Mouse (Mus musculus) CH12.LX (cell line): Measurements from ENCODE around the gene 4930404H24Rik. TPM values are rescaled to one million over a fixed set of nuclear protein-coding genes. Genes with fewer than 3 reads are reported as not detected.

Experiments
- DNase-seq: peaks from one replicate; pipeline ENCODE4 v3.0.0-alpha.2; 2013; ENCODE audit errors: extremely low read depth
- H3K27ac ChIP-seq: 2 replicates; pipeline ENCODE4 v1.5.1; 2012; ENCODE audit warnings: low read depth, mild to moderate bottlenecking, control low read depth, moderate library complexity; ENCODE audit not compliant: insufficient read depth
- H3K27me3 ChIP-seq: replicated peaks from 2 replicates; pipeline ENCODE3; 2012; ENCODE audit warnings: inconsistent platforms
- H3K36me3 ChIP-seq, 2 experiments: replicated peaks in 1 of 2; 2 replicates each; pipeline versions ENCODE3 to v1.6.1; 2012; ENCODE audit warnings: inconsistent platforms in 1 of 2, low read length in 1 of 2, mild to moderate bottlenecking in 1 of 2, mixed read lengths in 1 of 2, moderate library complexity in 1 of 2; ENCODE audit not compliant: control insufficient read depth in 1 of 2, insufficient read depth in 1 of 2
- H3K4me1 ChIP-seq, 2 experiments: 2 replicates each; pipeline ENCODE4 v1.6.1; 2012; ENCODE audit warnings: inconsistent platforms in 1 of 2, moderate library complexity in 1 of 2; ENCODE audit not compliant: insufficient read depth in 2 of 2, control insufficient read depth in 1 of 2
- H3K4me2 ChIP-seq: 2 replicates; pipeline ENCODE4 v1.6.1; 2012; ENCODE audit warnings: low read depth, mild to moderate bottlenecking, control low read depth; ENCODE audit not compliant: poor library complexity, insufficient read depth, severe bottlenecking
- H3K4me3 ChIP-seq, 3 experiments: fragments of 150-350 bp in 1 of 3; sonication (generic) in 1 of 3; replicated peaks in 1 of 3; 2 replicates each; pipeline versions ENCODE3 to v1.5.1; 2011 to 2012; ENCODE audit warnings: low read depth in 2 of 3, low read length in 2 of 3, mild to moderate bottlenecking in 2 of 3, moderate library complexity in 2 of 3, control low read depth in 1 of 3, improper control_type of control experiment in 1 of 3, inconsistent platforms in 1 of 3, mixed read lengths in 1 of 3; ENCODE audit not compliant: poor library complexity in 1 of 3
- H3K79me2 ChIP-seq: replicated peaks from 2 replicates; pipeline ENCODE4 v1.6.1; 2012; ENCODE audit warnings: mild to moderate bottlenecking, moderate library complexity; ENCODE audit not compliant: control insufficient read depth, poor library complexity, insufficient read depth, severe bottlenecking; ENCODE audit errors: extremely low read depth
- H3K9ac ChIP-seq: 2 replicates; pipeline ENCODE4 v1.6.1; 2012; ENCODE audit warnings: low read depth, mild to moderate bottlenecking, control low read depth, moderate library complexity; ENCODE audit not compliant: insufficient read depth
- H3K9me3 ChIP-seq: replicated peaks from 2 replicates; pipeline ENCODE3; 2012; ENCODE audit warnings: low read length, inconsistent platforms, mixed read lengths
- CHD2 ChIP-seq: IDR thresholded peaks from 2 replicates; pipeline ENCODE4 v1.6.1; 2011; ENCODE audit warnings: low read length, improper control_type of control experiment
- JUN ChIP-seq: IDR thresholded peaks from 2 replicates; pipeline ENCODE4 v1.6.1; 2011; ENCODE audit warnings: low read depth, mild to moderate bottlenecking, low read length, improper control_type of control experiment, moderate library complexity; ENCODE audit not compliant: insufficient read depth
- JUND ChIP-seq: conservative IDR thresholded peaks from 2 replicates; pipeline ENCODE4 v1.6.1; 2011; ENCODE audit warnings: low read depth, low read length, improper control_type of control experiment
- KAT2A ChIP-seq: IDR thresholded peaks from 2 replicates; pipeline ENCODE4 v1.6.1; 2012; ENCODE audit warnings: low read length, improper control_type of control experiment, inconsistent platforms; ENCODE audit not compliant: insufficient replicate concordance
- MAFK ChIP-seq: IDR thresholded peaks from 2 replicates; pipeline ENCODE4 v1.6.1; 2011; ENCODE audit warnings: low read length, improper control_type of control experiment; ENCODE audit not compliant: insufficient replicate concordance
- MAX ChIP-seq: IDR thresholded peaks from 2 replicates; pipeline ENCODE4 v1.6.1; 2011; ENCODE audit warnings: low read length, improper control_type of control experiment
- MAZ ChIP-seq: IDR thresholded peaks from 2 replicates; pipeline ENCODE4 v1.6.1; 2012; ENCODE audit warnings: low read depth, mild to moderate bottlenecking, inconsistent platforms, low read length, improper control_type of control experiment, moderate library complexity
- MEF2A ChIP-seq: IDR thresholded peaks from 2 replicates; pipeline ENCODE4 v1.6.1; 2014; ENCODE audit warnings: low read depth, mild to moderate bottlenecking, inconsistent platforms, low read length, improper control_type of control experiment, borderline replicate concordance
- MXI1 ChIP-seq: IDR thresholded peaks from 2 replicates; pipeline ENCODE4 v1.6.1; 2011; ENCODE audit warnings: mild to moderate bottlenecking, low read depth, low read length, improper control_type of control experiment
- POLR2A ChIP-seq: IDR thresholded peaks from 2 replicates; pipeline ENCODE4 v1.6.1; 2011; ENCODE audit warnings: low read depth, mild to moderate bottlenecking, improper control_type of control experiment, low read length
- POLR2AphosphoS2 ChIP-seq: IDR thresholded peaks from 2 replicates; pipeline ENCODE4 v1.6.1; 2011; ENCODE audit warnings: low read depth, low read length, improper control_type of control experiment
- RAD21 ChIP-seq: IDR thresholded peaks from 2 replicates; pipeline ENCODE4 v1.6.1; 2011; ENCODE audit warnings: low read depth, mild to moderate bottlenecking, low read length, improper control_type of control experiment, moderate library complexity
- RCOR1 ChIP-seq: conservative IDR thresholded peaks from 2 replicates; pipeline ENCODE4 v1.6.1; 2012; ENCODE audit warnings: low read depth, mild to moderate bottlenecking, inconsistent platforms, low read length, improper control_type of control experiment
- SIN3A ChIP-seq: IDR thresholded peaks from 2 replicates; pipeline ENCODE4 v1.6.1; 2012; ENCODE audit warnings: low read length, improper control_type of control experiment, inconsistent platforms
- SMC3 ChIP-seq: IDR thresholded peaks from 2 replicates; pipeline ENCODE4 v1.6.1; 2011; ENCODE audit warnings: low read depth, low read length, improper control_type of control experiment
- TBP ChIP-seq: conservative IDR thresholded peaks from 2 replicates; pipeline ENCODE4 v1.6.1; 2011; ENCODE audit warnings: low read depth, low read length, improper control_type of control experiment
- TCF12 ChIP-seq: IDR thresholded peaks from 2 replicates; pipeline ENCODE4 v1.6.1; 2014; ENCODE audit warnings: low read depth, mild to moderate bottlenecking, inconsistent platforms, low read length, improper control_type of control experiment
- UBTF ChIP-seq: IDR thresholded peaks from 2 replicates; pipeline ENCODE4 v1.6.1; 2012; ENCODE audit warnings: low read depth, mild to moderate bottlenecking, inconsistent platforms, low read length, improper control_type of control experiment, moderate library complexity
- USF1 ChIP-seq: IDR thresholded peaks from 2 replicates; pipeline ENCODE4 v1.6.1; 2014; ENCODE audit warnings: low read depth, mild to moderate bottlenecking, inconsistent platforms, low read length, improper control_type of control experiment
- USF2 ChIP-seq: conservative IDR thresholded peaks from 2 replicates; pipeline ENCODE4 v1.6.1; 2011; ENCODE audit warnings: low read depth, low read length, improper control_type of control experiment
- ZC3H11A ChIP-seq: IDR thresholded peaks from 2 replicates; pipeline ENCODE4 v1.6.1; 2012; ENCODE audit warnings: low read depth, mild to moderate bottlenecking, inconsistent platforms, low read length, improper control_type of control experiment
- ZMIZ1 ChIP-seq: IDR thresholded peaks from 2 replicates; pipeline ENCODE4 v1.6.1; 2012; ENCODE audit warnings: low read depth, mild to moderate bottlenecking, inconsistent platforms, low read length, improper control_type of control experiment
- ZNF384 ChIP-seq: IDR thresholded peaks from 2 replicates; pipeline ENCODE4 v1.6.1; 2012; ENCODE audit warnings: low read depth, low read length, improper control_type of control experiment, inconsistent platforms
- dilution Hi-C: fragments of 300-500 bp; cut with MboI; formaldehyde crosslinking; loops from 2 replicates; pipeline ENCODE4 v1.14.3; 2020; ENCODE audit warnings: low sequenced_read_pairs; ENCODE audit not compliant: extremely low pct_unique_long_range_greater_than_20kb, extremely low pct_ligation_motif_present
- in situ Hi-C: fragments of 300-500 bp; cut with MboI; formaldehyde crosslinking; loops from 3 replicates; pipeline ENCODE4 v1.14.3; 2019; ENCODE audit warnings: low sequenced_read_pairs, low pct_ligation_motif_present, low pct_unique_long_range_greater_than_20kb, mixed read lengths
- polyA plus RNA-seq: library from polyadenylated mRNA; unstranded; fragments of >175 nt; gene quantifications from 2 replicates; pipeline ENCODE4 v1.2.1, GENCODE M21; 2012; ENCODE audit warnings: low read depth; ENCODE audit not compliant: insufficient read length
- total RNA-seq, 2 experiments: library from RNA; depleted of rRNA; stranded (reverse); fragments of 300-350 nt in 1 of 2; fragments of >200 nt in 1 of 2; gene quantifications; 2 replicates each; pipeline ENCODE4 v1.2.3; 2012 to 2014

4930404H24Rik gene
- total and polyA plus RNA-seq, 3 experiments: not detected

DNA sequence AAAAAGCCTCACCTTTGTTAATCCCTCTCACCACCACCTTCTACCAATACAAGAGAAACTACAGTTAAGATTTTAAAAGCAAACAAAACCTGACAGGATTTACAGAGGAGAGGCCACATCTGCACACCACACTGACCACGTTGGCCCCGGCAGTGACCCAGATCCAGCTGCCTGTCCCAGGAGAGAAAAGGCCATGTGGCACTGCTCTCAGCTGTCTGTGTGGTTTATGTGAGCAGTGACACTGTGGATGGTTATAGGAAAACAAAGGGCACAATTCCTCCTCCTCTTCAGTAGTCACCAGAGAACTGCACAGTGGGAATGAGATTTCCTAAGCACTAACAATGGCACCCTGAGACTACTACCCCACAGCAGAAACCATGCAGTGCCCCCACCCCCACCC, 23.3 kb upstream of the 4930404H24Rik start:
- dilution Hi-C loops: no loop called here
- H3K27ac ChIP-seq: no peak overlapping the region
- DNase-seq: no peak
- peaks cover 0 to 17% of the 10 kb centered on the region in 2 experiments; a peak in 1 of 4 replicates for H3K4me1 ChIP-seq
- no peak overlapping the region for H3K4me2 ChIP-seq
- H3K9me3 ChIP-seq: no peaks in the 10 kb centered on the region
- H3K79me2 ChIP-seq: no peaks in the 10 kb centered on the region
- H3K27me3 ChIP-seq: no peaks in the 10 kb centered on the region
- no peak overlapping the region for H3K4me3 ChIP-seq
- H3K9ac ChIP-seq: no peak overlapping the region
- TF ChIP-seq POLR2A: no peak
- no peak for TF ChIP-seq RAD21
- no peak for TF ChIP-seq RCOR1
- TF ChIP-seq TCF12: no peak
- no peak for TF ChIP-seq ZNF384
- no peak for TF ChIP-seq ZC3H11A
- no peak for TF ChIP-seq POLR2AphosphoS2
- no peak for TF ChIP-seq TBP
- TF ChIP-seq MXI1: no peak
- TF ChIP-seq ZMIZ1: no peak
- TF ChIP-seq JUN: no peak
- no peak for TF ChIP-seq CHD2
- no peak for TF ChIP-seq MAZ
- no peak for TF ChIP-seq UBTF
- TF ChIP-seq MAFK: no peak
- TF ChIP-seq MAX: no peak
- no peak for TF ChIP-seq USF1
- no peak for TF ChIP-seq SIN3A
- H3K36me3 ChIP-seq: peaks cover 0 to 49% of the 10 kb centered on the region in 2 experiments
- in situ Hi-C loops: loop anchor here (5.0 kb wide), 1 partner anchor 37 kb away; no protein-coding TSS in a partner anchor

DNA sequence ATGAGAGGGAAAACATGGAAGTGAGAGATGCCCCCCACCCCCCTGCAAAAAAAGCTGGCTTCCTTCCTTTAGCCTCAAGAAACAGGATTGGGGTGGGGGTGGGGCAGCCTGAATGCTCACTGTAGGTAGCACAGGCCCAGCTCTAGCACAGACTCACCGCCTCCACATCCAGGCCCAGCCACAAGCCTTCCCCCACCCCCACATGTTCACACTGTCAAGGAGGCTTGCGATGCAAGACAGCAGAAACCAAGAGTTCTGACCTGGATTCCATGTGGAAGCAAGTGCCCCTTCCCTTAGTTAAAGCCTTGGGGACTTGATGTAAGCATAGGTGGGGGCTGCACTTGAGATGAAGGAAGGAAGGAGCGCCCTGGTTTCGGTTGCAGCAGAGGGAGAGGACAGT, 22.8 kb upstream of the 4930404H24Rik start:
- no peak for TF ChIP-seq JUND
- TF ChIP-seq SMC3: no peak
- no peak for TF ChIP-seq MAX
- no peak for TF ChIP-seq MEF2A
- no peak for TF ChIP-seq KAT2A
- no peak for TF ChIP-seq MAFK
- TF ChIP-seq JUN: no peak
- TF ChIP-seq USF2: no peak
- Histone ChIP-seq H3K9me3 (no peaks in the 10 kb centered on the region), H3K27ac (no peak overlapping the region), H3K9ac (no peak overlapping the region), H3K4me1 (peaks cover 0 to 18% of the 10 kb centered on the region in 2 experiments; a peak in 1 of 4 replicates), H3K4me2 (no peak overlapping the region), H3K27me3 (no peaks in the 10 kb centered on the region), H3K79me2 (no peaks in the 10 kb centered on the region), H3K4me3 (no peak overlapping the region), H3K36me3 (peaks cover 0 to 50% of the 10 kb centered on the region in 2 experiments)
- DNase-seq: no peak
- dilution Hi-C loops (no loop called here), in situ Hi-C loops (loop anchor here (5.0 kb wide), 1 partner anchor 37 kb away; no protein-coding TSS in a partner anchor)
